Mouse (Mus musculus): ENCODE data around the gene A830005F24Rik. TPM values are rescaled to one million over a fixed set of nuclear protein-coding genes. Genes with fewer than 3 reads are reported as not detected.

A830005F24Rik gene
- total RNA-seq, 1 experiment from 2014 or later: not detected

GRCm38 (mm10) chr13:48545476-48546281, 32.3 kb downstream of the A830005F24Rik start:
- peak; percentile 99 for DNase-seq

GRCm38 (mm10) chr13:48546330-48546917, 33.1 kb downstream of the A830005F24Rik start:
- peak; percentile 99 for DNase-seq

DNA sequence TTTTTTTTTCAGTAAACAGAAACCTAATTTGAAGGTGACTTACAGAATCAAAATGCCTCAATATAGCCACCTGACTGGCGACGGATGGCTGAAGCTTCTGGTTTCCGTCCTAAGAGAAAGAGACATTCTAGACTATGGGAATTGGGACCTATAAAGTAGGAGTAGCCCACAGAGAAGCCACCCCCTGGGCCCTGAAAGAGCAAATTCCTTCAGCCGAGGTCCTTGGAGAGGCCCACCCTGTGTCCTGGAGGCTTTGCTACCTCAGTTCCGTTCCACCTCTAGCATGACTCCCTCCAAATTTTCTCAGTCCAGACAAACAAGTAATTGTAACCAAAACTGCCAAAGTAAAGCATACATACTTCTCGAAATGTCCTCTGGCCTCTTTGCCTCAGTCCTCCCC, 34.3 kb downstream of the A830005F24Rik start:
- DNase-seq: no peak

DNA sequence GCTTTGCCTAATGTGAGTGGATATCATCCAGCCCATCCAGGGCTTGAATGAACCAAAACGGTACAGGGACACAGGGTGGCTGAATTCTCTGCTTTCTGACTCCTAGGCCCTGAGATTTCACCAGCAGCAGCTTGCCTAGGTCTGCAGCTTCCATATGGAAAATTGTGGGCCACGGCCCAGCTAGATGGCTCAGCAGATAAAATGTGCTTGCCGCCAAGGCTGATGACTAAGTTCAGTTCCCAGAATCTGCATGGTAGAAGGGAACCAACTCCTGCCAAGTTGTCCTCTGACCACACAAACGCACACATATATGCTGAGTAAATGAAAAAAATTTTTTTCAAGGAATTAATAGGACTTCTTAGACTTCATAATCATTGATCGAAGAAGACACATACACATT, 34.9 kb downstream of the A830005F24Rik start:
- peak; percentile 44 for DNase-seq

DNA sequence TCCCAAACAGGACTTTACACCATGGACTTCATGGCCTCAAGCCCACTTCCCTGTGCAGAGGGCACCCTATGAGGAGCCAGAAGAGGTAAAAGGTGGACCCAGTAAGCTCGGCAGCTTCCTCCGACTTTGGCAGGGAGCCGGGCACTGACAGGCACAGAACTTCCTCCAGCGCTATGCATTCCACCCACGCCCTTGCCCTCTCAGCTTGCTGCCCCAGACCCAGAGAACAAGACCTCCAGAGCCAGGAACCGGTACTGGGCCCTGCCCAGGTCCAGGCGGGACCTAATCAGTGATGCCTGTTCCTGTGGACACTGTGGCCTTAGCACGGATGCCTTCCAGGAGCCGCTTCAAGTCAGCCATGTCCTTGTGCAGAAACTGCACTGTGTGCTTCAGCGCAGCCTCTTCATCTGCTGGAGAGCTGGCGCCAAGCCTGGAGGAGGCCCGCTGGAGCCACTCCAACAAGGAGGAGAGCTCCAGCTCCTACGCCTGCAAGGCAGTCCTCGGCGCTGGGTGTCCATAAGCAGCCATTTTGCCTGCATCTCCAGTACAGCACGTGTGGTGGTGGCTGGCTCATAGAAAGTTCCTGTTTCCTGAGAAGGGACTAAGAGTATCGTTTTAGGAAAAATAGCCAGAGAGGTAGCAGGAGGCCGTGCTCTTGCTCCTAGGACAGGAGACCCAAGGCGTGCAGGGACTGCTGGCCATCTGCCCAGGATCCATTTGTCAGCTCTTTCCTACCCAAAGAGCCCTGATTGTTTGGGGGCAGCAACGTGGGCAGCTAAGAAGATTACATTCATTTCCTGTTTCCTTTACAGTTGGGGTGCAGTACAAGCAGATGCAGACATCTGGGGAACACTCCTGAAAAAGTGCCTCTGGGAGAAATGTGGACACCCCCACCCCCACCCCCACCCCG, 39.1 kb downstream of the A830005F24Rik start:
- DNase-seq: peak; percentile 94

DNA sequence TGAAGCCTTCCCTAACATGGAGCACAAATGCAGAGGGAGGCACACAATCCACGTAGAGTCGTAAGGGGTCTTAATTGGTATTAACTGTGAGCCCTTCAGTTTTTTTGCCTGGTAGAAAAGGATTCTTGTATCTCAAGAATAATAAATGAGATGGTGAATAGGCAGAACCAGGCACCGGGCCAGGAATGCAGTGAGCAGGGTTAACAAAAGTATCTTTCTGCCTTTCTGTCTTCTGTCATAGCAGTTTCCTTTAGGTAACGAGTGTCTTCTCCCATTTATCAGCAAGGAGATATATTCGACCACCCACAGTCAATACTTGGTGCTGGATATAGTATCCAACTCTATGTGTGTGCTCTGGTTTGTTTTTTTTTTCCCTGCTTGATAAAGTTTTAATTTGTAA, 40.1 kb downstream of the A830005F24Rik start:
- DNase-seq: peak; percentile 67

DNA sequence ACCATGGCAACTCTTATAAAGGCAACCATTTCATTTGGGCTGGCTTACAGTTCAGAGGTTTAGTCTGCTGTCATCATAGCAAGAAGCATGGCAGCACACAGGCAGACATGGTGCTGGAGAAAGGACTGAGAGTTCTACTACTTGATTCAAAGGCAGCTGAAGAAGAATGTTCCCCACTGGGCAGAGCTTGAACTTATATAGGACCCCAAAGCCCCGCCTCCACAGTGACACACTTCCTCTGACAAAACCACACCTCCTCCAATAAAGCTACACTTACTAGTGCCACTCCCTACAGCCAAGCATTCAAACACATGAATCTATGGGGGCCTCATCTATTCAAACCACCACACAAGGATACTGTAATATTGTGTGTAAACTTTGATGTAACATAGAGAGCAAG, 41.2 kb downstream of the A830005F24Rik start:
- DNase-seq: no peak

GRCm38 (mm10) chr13:48555976-48556375, 42.6 kb downstream of the A830005F24Rik start:
- no peak for DNase-seq

DNA sequence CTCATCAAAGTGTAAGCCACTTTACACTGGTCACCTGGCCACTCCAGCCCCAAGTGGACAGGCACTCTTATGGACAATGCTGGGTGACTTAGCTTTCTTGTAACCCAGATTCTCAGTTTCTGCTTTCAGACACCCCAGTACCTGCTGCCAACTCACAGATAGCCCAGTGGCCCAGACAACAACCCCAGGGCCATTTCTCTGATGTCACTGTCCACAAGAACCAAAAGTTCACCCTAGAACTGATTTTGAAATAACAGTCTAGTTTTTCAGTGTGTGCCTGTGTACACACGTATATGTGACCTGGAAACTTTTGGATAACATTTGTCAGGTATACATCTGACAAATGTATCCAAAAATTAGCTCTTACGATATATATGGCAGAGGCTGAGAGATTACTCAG, 48.1 kb downstream of the A830005F24Rik start:
- DNase-seq: no peak

DNA sequence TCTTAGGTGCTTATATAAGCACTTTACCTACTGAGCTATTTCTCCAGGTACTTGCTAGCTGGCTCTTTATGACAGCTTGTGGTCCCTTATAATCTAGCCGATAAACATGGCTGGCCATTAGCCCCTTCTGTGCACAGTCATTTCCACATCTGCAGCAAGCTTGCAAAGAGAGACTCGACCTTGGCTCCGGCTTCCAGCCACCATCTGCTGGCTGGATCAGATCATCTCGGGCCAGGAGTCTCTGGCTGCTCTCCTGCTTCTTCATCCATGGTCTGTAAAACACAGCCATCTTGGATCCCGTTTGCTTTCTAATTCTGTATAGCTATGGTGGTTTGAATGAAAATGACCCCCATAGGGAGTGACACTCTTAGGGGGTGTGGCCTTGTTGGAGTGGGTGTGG, 49.0 kb downstream of the A830005F24Rik start:
- no peak for DNase-seq

Small RNAs within 50 kb of the gene (microRNA-seq; reads per million reads assigned to microRNA genes)
- 0 reads per million in 2 experiments for gene Gm24111
- gene Mirlet7a-1: 376 to 516 reads per million in 2 experiments
- 28,721 to 29,489 reads per million in 2 experiments for gene Mirlet7d
- gene Mirlet7f-1: 0 reads per million in 2 experiments

Other genes starting within 250 kb of the A830005F24Rik start
- gene Zfp169, start 119 bp upstream of the A830005F24Rik start, total RNA-seq (2021): 9.4 and 12.2 TPM in 2 replicates
- 5.5 and 11.3 TPM in 2 replicates for gene Ptpdc1, start 112.1 kb downstream of the A830005F24Rik start, total RNA-seq (2021)
- not detected in 2 replicates for gene Barx1, start 149.4 kb downstream of the A830005F24Rik start, total RNA-seq (2021)

All from adrenal gland, postnatal 25 days (tissue).